Mouse (Mus musculus) liver, embryonic 14.5 days (tissue): Measurements from ENCODE around the gene Ppp6r3.

Experiments used
- CTCF ChIP-seq: IDR thresholded peaks from 2 replicates; pipeline ENCODE4 v1.5.1; 2016; ENCODE audit warnings: antibody characterized with exemption, low read depth, control low read depth
- EP300 ChIP-seq: IDR thresholded peaks from 2 replicates; pipeline ENCODE4 v1.6.1; 2016; ENCODE audit warnings: antibody characterized with exemption, low read depth

DNA sequence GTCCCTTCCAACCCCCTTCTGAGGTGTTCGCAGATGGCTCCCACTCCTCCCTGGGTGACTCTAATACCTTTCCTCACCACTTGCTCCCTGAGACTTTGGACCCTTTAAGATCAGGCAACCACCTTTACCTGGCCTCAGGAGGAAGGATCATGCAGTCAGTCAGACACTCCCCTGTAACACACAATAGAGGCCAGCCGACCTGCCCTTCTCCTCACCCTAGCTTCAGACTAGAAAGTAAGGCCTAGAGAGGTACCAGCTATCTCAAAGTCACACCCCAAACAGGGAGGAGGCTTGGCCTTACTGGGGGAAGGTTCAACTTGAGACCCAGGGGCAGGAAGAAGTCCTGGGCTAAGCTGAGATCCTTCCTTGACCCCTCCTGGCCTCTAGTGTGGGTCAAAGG lies 151.3 kb downstream of the Ppp6r3 start:
- TF ChIP-seq CTCF (no peak), EP300 (no peak)
